Mouse (Mus musculus) left cerebral cortex, postnatal 10 days (tissue): ENCODE data around the gene Fnbp1. TPM values are rescaled to one million over a fixed set of nuclear protein-coding genes. Genes with fewer than 3 reads are reported as not detected.

Experiments
- DNase-seq, 2 experiments: peaks; one replicate each; pipeline ENCODE4 v3.0.0; 2021 to 2022; ENCODE audit warnings: low spot score in 2 of 2, mixed read lengths in 1 of 2; ENCODE audit errors: extremely low spot score in 1 of 2
- intact Hi-C: fragments of 180-260 bp; cut with DNase I; formaldehyde crosslinking; loops from one replicate; pipeline ENCODE4 v1.15.1; 2025
- total RNA-seq, 2 experiments: library from RNA; stranded (reverse); gene quantifications; 2 replicates each; pipeline ENCODE4 v1.2.3; 2021

Fnbp1 gene
- total RNA-seq, 2 experiments from 2014 or later: 71.9 to 72.8 TPM

GRCm38 (mm10) chr2:31108186-31108585 lies 33.6 kb downstream of the Fnbp1 start:
- no peak for DNase-seq
- intact Hi-C loops: no loop called here

GRCm38 (mm10) chr2:31106621-31107320 lies 35.0 kb downstream of the Fnbp1 start:
- peak in 1 of 2 experiments; percentile 61 for DNase-seq
- intact Hi-C loops: no loop called here

DNA sequence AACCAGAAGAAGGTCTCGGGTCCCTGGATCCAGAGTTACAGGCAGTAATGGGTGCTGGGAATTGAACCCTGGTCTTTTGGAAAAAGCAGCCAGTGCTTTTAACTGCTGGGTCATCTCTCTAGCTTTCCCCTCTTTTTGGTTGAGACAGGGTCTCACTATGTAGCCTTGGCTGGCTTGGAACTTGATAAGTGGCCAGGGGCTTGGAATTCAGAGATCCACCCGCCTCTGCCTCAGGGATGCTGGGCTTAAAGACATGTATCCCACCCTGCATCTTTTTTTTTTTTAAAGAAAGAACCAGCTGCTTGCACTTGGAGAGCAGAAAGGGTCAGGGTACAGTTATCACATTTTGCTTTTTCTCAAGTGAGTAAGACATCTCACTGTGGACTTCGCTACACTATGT lies 35.8 kb downstream of the Fnbp1 start:
- DNase-seq: no peak
- intact Hi-C loops: no loop called here

DNA sequence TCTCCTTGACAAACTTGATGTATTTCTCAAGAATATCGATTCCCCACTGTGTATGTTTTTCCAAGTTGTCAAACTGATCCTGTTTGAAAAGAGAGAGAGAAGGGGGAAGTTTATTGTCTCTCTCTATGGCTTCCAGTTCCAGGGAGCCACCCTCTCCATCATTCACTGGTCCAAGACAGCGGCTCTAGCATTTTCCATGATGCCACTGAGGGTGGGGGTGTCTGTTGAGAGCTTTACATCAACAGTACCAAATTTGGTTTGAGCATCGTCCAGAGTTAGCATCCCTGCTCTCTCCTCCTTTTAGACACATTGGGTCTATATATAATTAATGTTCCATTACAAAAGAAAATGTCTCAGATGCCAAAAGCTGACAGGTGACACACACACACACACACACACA lies 36.5 kb downstream of the Fnbp1 start:
- DNase-seq: no peak
- intact Hi-C loops: no loop called here

DNA sequence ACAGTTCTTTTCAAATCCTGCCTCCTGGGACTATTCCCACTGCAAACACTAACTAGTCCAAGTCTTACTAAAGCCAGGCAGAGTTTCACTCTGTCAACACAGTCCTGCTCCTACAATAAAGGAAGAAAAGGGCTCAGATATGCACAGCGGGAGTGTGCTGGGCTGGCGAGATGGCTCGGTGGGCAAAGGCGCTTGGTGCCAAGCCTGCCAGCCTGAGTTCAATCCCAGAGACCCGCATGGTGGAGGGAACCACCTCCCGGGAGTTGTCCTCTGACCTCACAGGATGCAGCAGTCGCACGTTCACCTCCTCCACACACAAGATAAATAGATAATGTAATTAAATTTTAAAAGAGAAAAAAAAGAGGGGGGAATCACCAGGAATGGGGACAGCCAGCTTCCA lies 38.5 kb downstream of the Fnbp1 start:
- intact Hi-C loops: no loop called here
- no peak for DNase-seq

GRCm38 (mm10) chr2:31101285-31101684 lies 40.5 kb downstream of the Fnbp1 start:
- no peak for DNase-seq
- intact Hi-C loops: no loop called here

GRCm38 (mm10) chr2:31099079-31099478 lies 42.7 kb downstream of the Fnbp1 start:
- DNase-seq: no peak
- intact Hi-C loops: no loop called here

DNA sequence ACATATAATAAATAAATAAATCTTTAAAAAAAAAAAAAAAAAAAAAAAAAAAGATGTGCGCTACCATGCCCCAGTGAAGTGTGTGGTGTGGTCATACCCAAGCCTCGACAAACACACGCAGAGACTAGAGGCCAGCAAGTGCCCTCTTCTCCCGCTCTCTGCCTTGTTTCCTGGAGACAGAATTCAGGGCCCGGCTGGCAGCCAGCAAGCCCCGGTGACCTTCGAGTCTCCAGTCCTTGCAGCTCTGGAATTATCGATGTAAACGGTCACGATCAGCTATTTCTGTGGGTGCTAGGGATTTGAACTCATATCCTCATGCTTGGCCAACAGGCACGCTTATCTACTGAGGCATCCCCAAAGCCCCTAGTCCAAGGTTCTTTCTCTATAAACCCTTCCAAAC lies 43.2 kb downstream of the Fnbp1 start:
- intact Hi-C loops: no loop called here

DNA sequence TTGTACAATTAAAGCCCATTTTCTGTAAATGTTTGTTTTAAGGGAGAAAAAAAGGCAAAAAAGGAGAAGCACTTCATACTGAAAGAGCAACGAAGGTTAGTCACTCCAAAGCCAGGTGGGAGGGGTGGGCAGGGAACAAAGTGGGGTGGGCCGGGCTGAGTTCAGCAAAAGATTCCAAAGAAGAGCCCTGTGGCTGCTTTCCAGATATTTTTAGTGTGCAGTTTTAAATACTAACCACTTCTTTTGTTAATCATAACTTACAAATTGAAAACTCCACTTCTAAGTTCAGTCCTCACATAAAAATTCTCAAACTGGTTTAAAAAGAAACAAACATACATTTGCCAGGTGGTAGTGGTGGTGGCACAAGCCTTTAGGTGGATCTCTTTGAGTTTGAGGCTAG lies 44.5 kb downstream of the Fnbp1 start:
- no peak for DNase-seq
- intact Hi-C loops: no loop called here

More for the DNA sequence above, 43.2 kb downstream of the Fnbp1 start:
- DNase-seq: no peak

DNA sequence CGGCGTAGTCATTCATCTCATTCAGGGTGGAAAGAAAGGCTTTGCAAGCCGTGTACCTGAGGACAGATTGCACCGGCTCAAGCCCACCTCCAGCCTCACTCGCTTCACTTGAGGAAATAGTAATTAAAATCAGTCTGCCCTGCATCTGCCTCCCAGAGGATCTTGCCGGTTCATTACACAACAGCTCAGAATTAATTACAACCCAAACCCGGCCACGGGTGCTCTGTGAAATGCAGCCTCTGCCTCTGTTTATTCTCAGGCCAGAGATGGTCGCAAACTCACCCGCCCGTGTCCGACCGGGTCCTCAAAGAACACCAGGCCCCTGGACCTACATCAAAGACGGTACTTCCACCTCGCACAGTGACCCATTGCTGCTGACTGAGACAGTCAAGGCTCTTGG lies 45.7 kb downstream of the Fnbp1 start:
- intact Hi-C loops: no loop called here
- DNase-seq: no peak

- DNase-seq: no peak
- intact Hi-C loops: no loop called here
Measured at GRCm38 (mm10) chr2:31094565-31094964, 47.2 kb downstream of the Fnbp1 start.

DNA sequence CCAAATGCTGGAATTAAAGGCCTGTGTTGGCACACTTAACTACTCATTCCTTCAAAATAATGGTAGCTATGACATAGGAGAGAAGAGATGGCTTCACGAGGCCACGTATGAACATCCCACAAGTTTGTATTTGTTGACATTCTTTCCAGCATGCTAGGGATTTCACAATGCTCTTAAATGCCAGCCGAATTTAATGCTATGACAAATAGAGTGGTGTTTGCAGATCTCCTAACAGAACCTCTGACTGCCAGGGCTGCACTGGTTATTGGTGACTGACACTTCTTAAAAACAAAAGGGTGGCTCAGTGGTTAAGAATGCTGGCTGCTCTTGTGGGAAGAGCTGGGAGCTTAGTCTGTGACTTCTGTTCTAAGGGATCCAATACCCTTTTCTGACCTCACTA lies 48.9 kb downstream of the Fnbp1 start:
- intact Hi-C loops: no loop called here

GRCm38 (mm10) chr2:31091182-31091581 lies 50.6 kb downstream of the Fnbp1 start:
- DNase-seq: no peak
- intact Hi-C loops: no loop called here

More for the DNA sequence above, 48.9 kb downstream of the Fnbp1 start:
- DNase-seq: no peak

DNA sequence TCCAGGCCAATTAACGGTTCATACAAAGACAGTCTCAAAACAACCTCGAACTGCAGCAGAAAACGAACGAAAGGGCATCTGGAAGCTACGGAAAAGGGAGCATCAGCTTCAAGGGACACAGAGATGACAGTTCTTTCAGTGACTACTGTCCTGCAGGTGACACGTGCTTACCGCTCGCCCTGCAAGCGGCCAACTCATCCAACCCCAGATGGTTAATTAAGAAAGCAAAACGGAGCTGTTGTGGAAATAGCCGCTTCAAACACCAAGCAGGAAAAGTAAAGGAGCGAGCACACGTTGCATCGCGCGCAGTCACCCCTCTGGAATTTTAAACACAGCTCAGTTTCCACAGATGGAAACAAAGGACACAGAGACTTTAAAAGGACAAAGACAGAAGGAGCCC lies 52.2 kb downstream of the Fnbp1 start:
- intact Hi-C loops: no loop called here
- no peak for DNase-seq

GRCm38 (mm10) chr2:31088871-31089270 lies 52.9 kb downstream of the Fnbp1 start:
- no peak for DNase-seq
- intact Hi-C loops: no loop called here

DNA sequence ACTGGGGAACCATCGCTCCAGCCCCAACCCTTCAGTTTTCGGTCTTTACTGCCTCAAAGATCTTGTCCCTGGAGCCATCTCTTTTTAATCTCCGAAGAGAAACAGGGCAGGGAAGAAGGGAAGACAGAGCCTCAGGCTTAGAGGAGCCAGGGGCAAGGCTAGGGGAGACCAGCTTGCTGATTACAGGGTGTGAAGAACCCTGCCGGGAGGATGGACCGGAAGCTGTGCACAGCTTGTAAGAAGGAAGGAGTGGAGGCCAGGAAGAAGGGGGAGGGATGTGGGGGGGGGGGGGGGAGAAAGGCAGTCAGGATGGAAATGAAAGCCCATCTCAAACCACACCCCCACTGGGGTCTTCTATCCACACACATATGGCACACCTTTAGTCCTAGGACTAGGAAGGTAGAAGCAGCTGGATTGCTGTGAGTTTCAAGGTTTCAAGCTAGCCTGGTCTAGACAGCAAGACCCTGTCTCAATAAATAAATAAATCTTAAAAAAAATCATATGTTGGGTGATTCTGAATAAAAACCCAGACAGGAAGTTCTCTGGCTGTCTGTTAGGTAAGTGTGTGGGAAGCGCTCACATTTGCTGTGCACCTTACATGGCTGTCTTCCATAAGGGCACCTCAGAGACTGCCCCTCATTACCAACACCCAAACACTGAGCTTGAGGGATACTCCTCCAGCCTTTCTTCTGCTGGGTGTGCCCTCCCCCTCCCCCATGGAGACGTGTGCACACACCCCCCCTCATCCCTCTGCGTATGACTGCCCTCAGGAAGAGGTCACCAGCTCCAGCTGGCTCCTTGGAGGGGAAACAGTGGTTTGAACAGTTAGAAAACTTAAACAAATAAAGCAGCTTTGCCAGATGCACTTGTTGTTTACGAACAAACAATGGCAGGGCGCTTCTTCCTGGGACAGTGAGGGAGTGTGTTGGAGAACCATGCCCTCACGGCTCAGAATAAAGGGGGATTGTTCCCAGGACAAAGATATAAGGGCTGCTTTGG lies 53.8 kb downstream of the Fnbp1 start:
- intact Hi-C loops: no loop called here
- DNase-seq: peak in 1 of 2 experiments; percentile 74

DNA sequence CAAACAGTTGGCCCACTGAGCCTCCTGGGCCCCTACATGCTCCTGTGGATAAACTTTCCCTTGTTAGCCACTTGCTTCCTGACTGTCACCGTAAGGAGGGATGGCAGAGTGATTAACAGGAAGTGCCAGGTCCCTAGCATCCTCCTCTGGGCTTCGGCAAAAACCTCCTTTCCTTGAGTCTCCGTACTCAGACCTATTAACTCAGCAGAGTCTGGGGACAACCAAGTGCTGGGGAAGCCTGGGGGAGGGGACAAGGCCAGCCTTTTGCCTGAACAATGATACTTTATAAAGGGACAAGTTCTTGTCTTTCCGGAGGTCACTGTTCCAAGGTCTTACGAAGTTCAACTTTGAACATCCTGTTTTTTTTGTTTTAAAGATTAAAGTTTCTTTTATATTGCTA lies 54.7 kb downstream of the Fnbp1 start:
- DNase-seq: no peak
- intact Hi-C loops: no loop called here

DNA sequence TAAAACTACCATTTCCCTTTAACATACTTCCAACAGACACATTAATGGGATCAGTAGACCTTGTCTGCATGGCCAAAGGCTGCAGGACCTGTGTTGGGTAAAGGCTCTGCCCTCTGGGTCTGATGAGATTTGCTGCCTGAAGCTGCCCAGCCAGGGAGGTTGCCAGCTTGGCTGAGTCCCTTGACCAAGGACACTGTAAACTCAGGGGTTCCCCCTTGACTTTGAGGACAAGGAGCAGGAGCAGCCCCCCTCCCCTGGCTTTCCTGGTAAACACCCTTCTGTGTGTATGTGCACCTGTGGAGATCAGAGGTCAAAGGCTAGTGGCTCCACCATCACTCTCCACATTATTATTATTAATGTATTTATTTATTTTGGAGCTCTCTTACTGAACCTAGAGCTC lies 55.3 kb downstream of the Fnbp1 start:
- DNase-seq: no peak
- intact Hi-C loops: no loop called here

- DNase-seq: no peak
- intact Hi-C loops: no loop called here
Measured at GRCm38 (mm10) chr2:31084169-31084850, 57.5 kb downstream of the Fnbp1 start.
